Mouse (Mus musculus): Measurements from ENCODE around the gene Itpr3.
A peak's percentile ranks its signal among the peaks of the same experiment; 100 is the strongest.

The Itpr3 gene

DNA sequence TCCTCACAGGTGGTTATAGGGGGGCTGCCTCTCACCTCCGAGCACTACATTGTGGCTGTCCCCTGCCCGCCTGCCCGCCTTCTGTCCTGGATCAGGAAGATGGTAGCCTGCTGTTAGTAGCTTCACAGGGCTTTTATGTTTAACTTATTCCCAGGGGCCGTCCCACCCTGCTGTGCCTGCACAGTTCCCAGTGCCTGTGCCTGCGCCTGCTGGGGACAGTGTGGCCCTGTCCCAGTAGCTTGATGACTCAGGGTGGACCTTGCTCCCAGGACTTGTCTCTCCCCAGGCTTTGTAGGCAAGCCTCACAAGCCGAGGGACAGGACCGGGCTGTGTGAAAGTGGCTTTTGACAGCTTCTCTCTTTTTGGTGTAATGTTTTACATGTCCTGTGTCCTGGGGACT, 64.7 kb downstream of the Itpr3 start:
- DNase-seq, result peak in 1 of 2 experiments; percentile 33

DNA sequence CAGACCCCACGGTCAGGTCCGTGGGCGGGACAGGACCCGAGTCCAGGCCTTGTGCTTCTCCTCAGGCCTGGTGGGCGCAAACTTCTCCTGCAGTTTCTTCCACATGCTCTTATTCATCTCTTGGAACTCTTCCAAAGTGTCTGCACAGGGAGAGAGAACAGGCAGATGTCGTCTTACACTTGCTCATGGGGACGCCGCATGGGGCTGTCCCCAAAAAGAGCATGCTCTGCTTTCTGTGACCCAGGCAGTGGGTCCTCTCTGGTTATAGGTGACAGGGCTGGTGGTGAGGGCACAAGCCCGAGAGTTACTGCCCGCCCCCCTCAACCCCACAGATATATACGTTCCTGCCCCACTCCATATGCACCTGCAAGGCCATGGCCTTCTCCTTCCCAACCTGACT, 65.6 kb downstream of the Itpr3 start:
- no peak for DNase-seq

DNA sequence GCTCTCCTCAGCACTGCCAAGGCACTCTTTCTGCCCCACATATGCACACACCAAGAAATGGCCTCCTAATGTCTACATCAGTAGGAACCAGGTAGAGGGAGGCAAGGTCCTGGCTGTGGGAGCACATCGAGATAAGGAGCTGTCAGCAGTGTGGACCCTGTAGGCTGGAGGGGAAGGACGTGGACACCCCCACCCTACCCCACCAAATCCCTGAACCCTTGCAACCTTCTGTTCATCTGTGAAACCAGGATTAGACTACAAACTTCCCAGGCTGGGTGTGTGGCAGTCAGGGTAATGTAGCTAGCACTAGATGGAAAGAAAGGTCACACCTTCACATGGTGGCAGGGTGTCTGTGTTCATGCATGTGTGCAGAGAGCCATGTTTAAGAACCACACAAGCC, 66.0 kb downstream of the Itpr3 start:
- no peak for DNase-seq

DNA sequence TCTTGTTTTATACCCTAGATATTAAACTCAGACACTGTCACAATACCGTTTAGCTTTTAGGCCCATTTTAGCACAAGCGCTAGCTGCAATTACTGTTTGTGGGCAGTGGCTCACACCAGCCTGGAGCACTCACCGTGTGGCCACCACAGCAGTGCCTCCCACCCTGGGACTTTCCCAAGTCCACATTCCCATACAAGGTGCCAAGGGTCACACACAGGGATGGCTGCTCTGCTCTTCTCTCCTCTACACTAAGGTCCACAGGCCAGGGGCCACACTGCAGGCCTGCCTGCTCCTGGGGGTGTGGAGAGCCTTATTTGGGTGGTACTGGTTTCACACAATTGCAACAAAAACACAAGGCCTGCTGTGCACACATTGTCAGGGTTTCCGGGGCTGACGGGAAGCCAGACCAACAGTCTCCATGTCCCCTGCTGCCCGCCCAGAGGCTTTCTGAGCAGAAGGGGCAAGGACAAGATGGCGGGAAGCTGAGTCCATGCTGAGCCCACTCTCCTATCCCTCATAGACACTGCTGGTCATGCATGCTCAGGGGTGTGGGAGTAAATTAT, 66.8 kb downstream of the Itpr3 start:
- DNase-seq, result no peak

DNA sequence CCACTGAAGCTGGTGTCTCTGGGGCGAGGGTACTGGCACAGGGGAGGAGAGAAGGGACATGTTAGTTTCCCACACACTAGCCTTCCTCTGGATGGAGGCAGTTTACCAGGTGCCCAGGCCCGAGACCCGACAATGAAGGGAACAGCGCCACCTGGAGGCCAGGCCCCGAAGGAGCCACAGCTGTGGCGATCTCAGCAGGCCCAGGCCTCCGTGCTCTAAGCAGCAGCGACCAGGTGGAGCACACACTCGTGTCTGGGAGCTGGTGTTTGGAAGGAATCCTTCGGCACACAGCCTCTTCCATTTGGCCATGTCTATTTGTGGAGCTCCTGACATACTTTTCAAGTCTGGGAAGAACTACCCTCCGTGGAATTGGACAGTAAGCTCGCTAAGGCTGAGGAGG, 68.1 kb downstream of the Itpr3 start:
- DNase-seq, result peak; percentile 84 to 89

DNA sequence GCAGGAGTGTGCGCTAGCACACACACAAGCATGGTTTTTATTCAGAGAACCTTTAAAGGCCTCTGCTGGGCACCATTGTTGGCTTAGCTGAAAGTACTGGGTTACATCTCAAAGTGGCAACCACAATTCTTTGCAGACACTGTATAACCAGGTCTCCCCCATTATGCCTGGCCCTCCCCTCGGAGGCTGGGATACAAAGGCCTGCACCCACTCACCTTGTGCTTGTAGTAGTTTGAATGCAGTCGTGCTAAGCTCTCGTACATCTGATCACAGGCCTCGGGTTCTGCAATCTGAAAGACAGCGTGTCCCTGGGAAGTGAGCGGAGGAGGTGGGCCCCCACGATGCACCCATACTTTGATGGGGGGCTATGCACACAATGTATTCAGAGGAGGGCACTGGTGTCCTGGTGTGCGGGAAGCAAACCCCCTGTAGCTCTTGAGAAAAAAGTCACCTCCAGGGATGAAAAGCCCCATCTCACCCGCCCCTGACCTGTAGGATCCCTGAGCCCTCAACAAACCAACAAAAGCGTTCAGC, 68.6 kb downstream of the Itpr3 start:
- no peak for DNase-seq

DNA sequence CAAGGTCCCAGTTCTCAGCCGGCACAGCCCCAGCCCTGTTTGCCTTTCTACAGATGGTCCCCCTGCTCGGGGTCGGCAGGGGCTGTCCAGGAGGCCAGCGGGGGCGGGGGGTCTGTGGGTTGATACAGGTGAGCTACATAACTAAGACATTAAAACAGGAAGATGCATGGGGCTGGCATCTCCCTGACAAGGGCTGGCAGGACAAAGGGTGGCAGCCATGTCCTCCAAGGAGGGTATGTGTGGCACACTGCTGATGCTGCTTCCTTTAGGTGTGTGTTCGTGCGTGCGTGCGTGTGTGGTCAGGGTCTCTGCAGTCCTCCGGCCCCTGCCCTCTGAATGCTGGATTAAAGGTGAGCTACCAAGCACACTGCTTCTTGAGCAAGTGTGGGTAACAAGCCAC, 69.9 kb downstream of the Itpr3 start:
- no peak for DNase-seq

DNA sequence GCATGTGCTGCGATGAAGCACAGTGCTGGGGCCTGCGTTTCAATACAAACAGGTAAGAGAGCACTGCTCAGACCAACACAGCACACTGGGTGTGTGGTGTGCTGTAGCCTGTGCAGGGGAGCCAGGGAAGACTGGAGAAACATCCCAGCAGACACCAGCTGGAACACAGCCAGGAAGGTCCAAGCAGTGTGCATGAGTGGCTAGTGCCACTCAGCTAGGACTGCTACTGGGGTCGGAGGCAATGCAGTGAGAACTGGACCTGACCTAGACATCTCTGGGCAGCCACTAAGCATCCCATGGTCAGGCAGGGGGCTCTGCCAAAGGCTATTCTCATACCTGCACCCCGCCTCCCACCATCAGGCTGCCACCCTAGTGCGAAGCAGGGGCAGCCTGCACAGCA, 71.1 kb downstream of the Itpr3 start:
- DNase-seq, result no peak

DNA sequence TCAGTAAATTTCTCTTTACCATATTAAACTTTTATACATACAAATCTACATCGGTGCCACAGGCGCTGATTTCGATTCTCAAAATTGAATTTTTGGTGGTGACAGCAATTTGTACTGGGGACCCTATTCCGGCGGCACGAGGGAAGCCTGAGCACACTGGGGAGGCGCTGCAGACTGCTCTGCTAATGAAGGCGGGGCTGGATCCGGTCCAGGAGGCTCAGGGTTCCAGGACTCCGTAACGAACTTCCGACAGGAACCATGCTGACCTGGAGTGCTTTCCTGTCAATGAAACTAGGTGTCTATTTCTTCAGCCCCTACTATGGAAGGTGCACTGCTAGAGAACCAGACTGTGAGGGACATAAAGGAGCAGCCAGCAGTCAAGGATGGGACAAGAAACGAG, 72.2 kb downstream of the Itpr3 start:
- DNase-seq, result peak in 1 of 2 experiments; percentile 59

DNA sequence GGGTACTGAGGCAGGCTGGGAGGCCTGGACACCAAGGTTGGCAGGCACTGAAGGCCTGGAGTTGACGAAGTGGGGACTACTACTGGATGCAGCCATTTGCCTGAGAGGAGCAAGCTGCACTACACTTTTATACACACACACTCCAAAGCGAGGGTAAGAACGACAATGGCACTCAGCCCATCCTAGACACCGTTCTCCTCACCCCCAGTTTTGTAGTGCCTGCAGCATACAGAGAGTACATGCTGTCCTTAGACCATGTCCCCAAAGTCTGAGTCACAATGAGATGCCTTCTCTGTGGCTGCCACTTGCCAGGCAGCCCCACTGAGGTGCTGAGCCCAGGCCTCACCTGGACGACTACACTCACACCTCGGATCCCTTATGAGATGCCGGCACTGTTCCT, 72.7 kb downstream of the Itpr3 start:
- DNase-seq, result no peak

DNA sequence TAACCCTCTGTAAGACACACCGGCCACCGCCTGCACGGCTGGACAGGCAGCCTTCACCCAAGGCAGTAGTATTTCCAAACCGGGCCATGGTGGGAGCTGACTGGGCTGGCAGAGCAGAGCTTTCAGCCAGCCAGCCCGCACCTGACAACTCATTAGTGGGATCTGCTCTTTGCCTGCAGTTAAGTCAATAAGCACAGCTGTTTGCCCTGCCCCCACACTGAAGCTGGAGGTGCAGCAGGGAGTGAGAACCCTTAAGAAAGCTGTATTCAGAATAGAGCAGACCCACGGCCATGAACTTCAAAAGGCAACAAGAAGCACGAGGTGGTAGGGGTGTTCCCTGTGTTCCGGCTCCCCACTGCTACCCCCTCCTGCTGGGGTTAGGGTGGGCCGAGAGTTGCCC, 73.1 kb downstream of the Itpr3 start:
- no peak for DNase-seq

DNA sequence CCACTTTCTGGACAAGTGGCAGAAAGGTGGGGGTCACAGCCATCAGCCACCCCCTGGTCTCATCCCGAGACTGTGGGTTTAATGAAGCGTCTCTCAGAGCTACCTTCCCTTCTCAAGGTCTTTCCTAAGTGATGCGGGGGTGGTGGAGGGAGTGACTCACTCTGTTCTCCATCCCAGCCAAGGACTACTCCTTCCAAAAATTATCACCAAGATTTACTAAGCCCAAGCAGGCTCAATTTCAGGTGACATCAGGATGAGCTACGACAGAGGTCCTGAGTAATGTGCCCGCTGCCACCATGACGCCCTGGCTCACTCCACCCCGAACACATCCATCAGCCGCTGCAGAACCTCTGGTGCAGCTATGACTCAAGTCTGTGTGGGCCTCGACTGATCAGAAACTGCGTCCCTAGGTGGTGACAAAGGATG, 74.1 kb downstream of the Itpr3 start:
- DNase-seq, result no peak

DNA sequence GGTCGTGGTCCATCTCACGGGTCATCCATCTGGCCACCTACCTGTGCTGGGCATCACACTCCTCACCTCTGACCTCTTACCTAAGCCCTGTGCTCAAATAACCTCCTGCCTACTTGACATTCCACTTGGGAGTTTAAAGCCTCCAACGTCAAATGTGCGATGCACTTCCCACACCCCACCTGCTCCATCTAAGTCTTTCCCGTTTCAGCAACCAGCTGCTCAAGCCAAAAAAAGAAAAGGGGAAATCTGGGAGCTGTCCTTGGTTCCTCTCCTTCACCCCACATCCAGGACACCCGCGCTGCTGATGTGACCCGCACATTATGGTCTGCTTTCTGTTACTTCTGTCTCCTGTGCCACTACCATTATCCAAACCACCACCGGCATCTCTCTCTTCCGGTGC, 75.1 kb downstream of the Itpr3 start:
- no peak for DNase-seq

DNA sequence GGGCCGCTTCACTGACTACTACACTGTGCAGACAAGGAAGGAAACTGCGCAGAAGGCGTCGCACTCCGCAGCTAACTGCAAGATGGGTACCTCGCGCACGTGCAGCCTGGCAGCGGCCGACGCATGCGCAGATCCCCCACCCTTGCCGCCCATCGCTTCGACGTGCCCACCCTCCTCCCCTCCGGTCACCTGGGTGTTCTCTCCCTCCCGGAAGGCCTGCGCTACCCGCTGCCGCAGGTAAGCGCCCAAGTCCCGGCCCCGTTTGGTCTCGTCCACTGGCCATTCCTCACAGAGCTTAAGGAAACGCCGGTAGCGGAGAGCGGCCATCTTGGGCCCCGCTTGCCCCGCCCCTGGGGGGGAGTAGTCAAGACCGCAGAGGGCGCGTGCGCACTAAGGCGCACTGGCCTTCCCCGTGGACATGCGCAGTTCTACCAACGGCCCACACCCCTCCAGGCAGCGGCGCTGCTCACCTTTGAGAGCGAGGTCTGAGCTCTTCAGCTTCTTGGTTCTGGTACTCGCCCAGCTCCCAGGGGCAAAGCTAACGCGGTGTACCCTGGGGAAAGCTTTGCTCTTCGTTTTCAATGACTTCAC, 76.5 kb downstream of the Itpr3 start, which contains the start of gene Uqcc2:
Uqcc2 (minus strand) TSS at position 366 of the 591 bp plus-strand sequence.
- DNase-seq, result peak; percentile 97 to 99

DNA sequence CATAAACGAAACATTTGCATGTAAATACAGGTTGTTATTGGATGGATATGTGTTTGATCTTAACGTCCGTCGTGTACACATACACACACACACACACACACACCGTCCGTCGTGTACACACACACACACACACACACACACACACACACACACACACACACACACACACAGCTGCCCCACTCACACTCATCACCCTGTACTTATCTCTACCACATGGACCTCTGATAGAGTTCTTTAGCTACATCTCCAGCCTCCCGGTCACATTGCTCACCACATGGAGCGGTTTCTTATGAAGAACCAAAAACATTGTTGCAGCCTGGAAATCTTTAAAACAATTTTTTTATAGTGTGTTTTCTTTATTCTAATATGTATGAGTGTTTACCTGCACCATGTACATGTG, 77.1 kb downstream of the Itpr3 start:
- no peak for DNase-seq

DNA sequence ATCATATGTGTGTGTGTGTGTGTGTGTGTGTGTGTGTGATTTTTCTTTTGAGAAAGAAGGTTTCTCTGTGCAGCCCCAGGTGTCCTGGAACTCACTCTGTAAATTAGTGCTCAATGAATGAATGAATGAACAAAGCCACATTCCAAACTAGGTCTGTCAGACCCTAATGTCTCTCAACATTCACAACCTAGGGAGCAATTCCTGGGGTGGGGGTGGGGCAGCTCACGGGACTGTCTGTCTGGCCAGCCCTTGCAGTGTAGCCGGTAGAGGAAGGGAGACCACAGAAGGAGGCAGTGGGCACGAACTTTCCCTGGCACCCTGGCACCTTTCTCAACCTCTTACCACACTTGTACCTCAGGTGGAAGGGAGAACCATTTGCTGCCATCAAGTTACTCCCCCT, 77.6 kb downstream of the Itpr3 start:
- DNase-seq, result no peak

DNA sequence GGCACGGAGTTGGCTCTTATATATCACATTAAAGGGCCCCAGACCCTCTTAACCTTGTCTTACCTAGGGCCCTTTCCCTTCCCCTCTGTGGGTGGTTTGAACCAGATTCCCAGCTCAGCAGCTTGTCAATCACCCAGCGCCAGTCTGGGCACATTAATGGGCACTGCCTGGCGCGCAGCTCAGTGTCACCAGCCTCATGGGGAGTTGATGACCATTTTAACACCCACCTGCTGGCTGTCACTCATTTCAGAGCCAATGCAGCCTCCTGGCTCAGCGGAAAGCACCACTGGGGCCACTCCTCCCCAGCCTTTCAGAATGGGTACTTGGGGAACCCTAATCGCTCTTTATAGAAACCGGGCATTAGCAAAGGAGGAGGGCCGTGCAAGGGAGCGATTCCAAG, 81.3 kb downstream of the Itpr3 start:
- no peak for DNase-seq

DNA sequence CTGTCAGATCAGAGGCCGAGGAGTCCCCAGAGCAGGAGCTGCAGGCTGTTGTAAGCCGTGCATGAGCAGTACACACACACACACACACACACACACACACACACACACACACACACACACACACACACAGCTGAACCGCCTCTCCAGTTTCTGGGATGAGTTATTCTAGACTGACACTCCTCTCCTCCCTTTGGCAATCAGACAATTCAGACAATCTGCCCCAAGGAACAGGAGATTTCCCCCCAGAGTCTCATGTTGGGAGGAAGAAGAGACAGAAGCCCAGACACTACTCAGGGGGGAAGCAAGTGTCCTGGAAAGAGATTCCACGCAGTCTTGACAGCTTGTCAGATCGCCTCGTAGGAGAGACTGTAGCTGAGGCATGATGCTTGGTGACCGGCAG, 82.2 kb downstream of the Itpr3 start:
- no peak for DNase-seq

DNA sequence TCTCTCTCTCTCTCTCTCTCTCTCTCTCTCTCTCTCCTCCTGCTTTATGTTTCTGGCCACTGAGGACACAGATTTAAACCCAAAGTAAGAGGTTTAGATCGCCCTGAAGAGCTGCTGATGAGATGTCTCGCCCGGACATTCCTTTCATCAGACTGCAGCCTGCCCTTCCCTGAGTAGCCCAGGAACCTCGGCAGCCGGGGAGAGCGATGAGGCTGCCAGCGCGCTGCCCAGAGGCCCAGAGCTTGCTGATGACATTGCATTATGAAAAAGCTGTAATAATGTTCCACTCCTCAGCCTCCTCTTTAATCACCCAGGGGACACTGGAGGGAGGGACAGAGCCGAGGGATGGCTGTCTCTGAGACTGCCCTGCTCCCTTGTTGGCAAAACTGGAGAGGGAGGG, 83.2 kb downstream of the Itpr3 start:
- DNase-seq, result no peak

DNA sequence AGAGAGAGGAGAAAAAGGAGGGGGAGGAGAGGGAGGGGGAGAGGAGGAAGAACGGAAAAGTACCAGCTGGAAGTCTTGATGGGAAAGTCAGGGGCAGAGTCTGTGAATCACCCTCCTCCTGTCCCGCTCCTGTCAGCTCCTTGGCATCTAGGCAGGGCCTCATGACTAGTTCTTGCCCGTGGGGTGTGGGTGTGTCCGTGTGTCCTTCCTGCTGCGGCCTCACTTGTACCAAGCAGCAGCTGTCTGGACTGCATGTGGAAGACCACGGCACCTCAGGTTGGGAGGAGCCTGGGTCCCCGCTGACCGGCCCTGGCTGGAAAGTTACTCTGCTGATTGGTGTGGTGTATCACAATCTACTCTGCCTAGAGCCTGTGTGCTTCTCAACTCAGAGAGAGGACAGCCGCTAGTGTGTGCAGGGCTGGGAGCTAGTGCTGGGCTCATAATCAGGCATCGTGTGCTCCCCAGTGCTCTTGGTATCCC, 84.9 kb downstream of the Itpr3 start:
- DNase-seq, result no peak

DNA sequence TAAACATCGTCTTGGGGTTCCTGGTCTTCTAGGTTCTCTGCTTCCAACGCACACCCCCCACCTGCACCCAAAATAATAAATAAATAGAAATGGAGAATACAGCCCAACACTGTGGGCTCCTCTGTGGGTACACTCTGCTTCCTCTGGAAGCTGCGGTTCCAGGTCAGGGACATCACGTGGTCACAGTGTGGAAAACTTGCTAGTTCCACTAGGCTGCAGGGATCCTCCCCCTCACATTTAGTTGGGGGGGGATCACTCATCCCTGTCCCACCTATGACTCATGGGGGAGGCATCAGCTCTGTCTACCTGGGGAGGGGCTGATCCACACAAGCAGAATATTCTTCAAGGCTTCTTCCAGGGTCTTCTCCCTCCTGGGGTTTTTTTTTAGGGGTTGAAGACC, 87.0 kb downstream of the Itpr3 start:
- DNase-seq, result no peak

DNA sequence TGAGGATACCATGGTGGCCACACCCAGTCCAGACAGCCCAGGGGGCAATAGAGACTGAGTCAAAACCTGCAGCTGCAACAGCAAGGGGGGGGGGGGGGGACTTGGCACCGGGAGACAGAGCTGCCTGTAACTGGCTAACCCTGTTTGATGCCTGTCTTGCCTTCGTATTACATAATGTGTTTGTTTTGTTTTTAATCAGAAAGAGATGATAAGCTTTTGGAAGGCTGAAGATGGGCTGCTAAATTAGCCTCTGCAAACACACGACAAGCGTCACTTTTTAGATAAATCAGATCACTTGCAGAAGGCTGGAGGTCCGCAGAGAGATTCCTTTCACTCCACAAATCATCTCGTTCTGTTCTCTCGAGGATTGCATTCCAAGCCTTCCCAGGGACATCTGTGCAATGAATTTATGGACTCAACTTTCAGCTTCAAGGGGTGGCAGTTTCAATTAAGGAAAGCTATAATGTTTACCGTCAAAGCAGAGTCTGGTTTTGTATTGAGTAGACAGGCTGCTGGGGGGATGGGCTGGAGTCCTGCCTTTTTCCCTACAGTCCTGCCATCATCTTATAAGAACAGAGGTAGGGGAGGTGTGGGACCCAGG, 89.3 kb downstream of the Itpr3 start:
- no peak for DNase-seq

DNA sequence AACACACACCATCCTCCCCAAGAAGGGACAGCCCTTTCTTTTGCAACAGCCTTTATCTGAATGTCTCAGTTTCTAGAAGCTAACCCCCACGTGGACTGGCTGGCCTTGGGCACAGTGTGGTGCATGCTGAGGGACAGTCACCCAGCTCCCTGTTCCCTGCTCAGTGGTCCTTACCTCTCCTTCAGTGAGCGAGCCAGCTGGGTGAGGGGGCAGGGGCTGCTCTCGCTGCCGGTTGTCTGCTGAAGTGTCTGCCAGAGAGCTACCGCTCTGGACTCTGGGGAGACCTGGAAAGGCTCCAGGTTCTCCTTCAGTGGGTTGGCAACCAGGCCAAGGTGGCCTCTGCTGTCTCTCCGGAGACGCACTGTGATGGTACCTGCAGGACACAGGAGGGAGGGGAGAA, 93.8 kb downstream of the Itpr3 start:
- no peak for DNase-seq

DNA sequence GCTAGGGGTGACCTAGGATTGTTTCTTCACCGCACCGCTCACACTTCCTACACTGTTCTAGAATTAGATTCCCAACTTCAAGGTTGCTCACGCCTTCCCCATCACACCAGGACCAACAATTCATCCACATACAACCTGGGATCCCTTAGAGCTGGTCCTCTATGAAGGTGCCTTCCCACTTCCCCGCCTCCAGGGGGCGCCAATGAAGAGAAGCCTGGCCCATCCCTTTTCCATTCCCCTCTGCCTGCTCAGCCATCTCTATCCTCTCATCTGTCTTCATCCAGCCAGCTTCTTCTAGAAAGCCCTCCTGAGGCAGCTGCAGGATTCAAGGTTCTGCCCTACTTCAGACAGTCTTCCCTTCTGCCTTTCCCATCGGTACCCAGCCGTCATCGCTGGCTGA, 94.3 kb downstream of the Itpr3 start:
- DNase-seq, result peak in 1 of 2 experiments; percentile 50
